ENCODE assay signal across 8 mouse cellular contexts in the genomic region with DNA sequence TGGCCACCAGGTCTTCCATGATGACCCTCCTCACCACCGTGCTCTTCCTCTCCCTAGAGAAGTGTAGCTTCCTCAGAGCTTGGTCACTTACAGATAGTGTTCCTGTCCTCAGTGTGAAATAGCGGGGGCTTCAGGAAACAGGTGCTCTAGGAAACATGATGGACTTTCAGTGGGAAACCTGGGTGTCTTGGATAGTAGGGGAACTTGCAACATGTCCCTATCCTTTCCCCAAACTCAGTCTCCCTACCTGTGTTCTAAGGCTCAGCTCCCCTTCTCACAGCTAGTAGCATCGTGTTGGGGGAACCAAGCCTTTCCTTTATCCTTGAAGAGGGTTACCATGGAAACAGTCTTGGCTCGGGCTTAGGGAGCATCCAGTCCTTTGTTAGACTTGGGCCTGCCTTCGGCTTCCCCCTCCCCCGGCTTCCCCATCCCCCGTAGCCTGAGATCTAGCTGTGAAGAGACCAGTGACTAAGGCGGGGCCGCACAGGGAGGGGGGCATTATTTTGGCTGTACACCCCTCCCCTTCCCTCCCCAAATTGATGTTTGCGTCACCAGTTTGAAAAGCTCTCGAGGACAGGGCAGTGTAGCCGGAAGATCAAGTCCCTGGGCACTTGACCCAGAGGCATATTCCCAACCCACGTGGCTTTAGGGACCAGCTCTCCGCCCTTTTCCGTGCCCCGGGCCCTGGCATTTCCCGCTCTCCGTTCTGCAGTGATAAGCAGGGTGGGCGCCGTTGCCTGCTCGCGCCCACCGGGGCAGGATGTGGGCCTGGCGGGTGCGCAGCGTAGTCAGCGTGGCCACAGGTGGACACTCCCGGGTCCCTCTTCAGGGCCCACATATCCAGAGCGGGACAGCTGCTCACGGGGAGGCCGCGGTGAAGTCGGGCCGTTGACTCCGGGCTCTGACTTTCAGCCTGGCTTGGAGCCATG.
A peak's percentile ranks its signal among the peaks of the same experiment; 100 is the strongest.
DNase-seq lines count a peak whose midpoint lies in the region; ATAC-seq lines count a peak whose summit lies in the region.
"Had no signal": no experiment of that assay in that cellular context is flagged by ENCODE, and none has a peak within 500 bp of the region (broad histone marks: within the 10 kb centered on the region; RNA-seq: fewer than 3 reads in every experiment).

No protein-coding gene starts in this region.

- ATAC-seq in embryonic facial prominence, embryonic 13.5 days (ENCODE audit: insufficient number of reproducible peaks, insufficient read depth, low FRiP score, low TSS enrichment, low read depth): no peak
- peak; percentile 74 for ATAC-seq in hindbrain, embryonic 15.5 days (ENCODE audit: low FRiP score, low read depth)
- ATAC-seq in midbrain, embryonic 13.5 days: peak; percentile 75
- no peak for ATAC-seq in inflammation-experienced regulatory T-cells, adult 6 months

- H3K9me3 ChIP-seq in embryonic facial prominence, embryonic 13.5 days: no peaks in the 10 kb centered on the region
- no peaks in the 10 kb centered on the region for H3K9me3 ChIP-seq in hindbrain, embryonic 15.5 days
- H3K9me3 ChIP-seq in midbrain, embryonic 13.5 days: no peaks in the 10 kb centered on the region

- H3K36me3 ChIP-seq in embryonic facial prominence, embryonic 13.5 days: no peaks in the 10 kb centered on the region
- H3K36me3 ChIP-seq in hindbrain, embryonic 15.5 days: no peaks in the 10 kb centered on the region
- H3K36me3 ChIP-seq in midbrain, embryonic 13.5 days: no peaks in the 10 kb centered on the region

- H3K4me3 ChIP-seq in embryonic facial prominence, embryonic 13.5 days: peak overlapping the region; percentile 37
- peak overlapping the region; percentile 28 for H3K4me3 ChIP-seq in hindbrain, embryonic 15.5 days
- peak overlapping the region; percentile 34 for H3K4me3 ChIP-seq in midbrain, embryonic 13.5 days (replicated peaks)

- no peak overlapping the region for H3K27ac ChIP-seq in embryonic facial prominence, embryonic 13.5 days
- H3K27ac ChIP-seq in hindbrain, embryonic 15.5 days (replicated peaks): peak overlapping the region; percentile 81
- peak overlapping the region; percentile 86 for H3K27ac ChIP-seq in midbrain, embryonic 13.5 days
- H3K27ac ChIP-seq: liver, embryonic 14.5 days had no signal

- H3K4me1 ChIP-seq in embryonic facial prominence, embryonic 13.5 days: peaks cover 18% of the 10 kb centered on the region
- H3K4me1 ChIP-seq in hindbrain, embryonic 15.5 days (replicated peaks): peaks cover 31% of the 10 kb centered on the region
- H3K4me1 ChIP-seq in midbrain, embryonic 13.5 days (replicated peaks): peaks cover 46% of the 10 kb centered on the region

- peak; percentile 33 to 54 for DNase-seq in lung, adult 18-20 months
- DNase-seq in lung, postnatal 14 days: no peak
- DNase-seq in ovary, postnatal 14 days (ENCODE audit: low spot score): no peak

- WGBS in embryonic facial prominence, embryonic 13.5 days: 5% methylated on average over 35 of the region's 35 CpGs
- WGBS in hindbrain, embryonic 15.5 days: 5% methylated on average over 35 of the region's 35 CpGs
- WGBS in midbrain, embryonic 13.5 days: 2% methylated on average over 35 of the region's 35 CpGs

- H3K9ac ChIP-seq in embryonic facial prominence, embryonic 13.5 days: peak overlapping the region; percentile 41; the same call in 1 of the 2 replicates
- H3K9ac ChIP-seq in hindbrain, embryonic 15.5 days: peak overlapping the region; percentile 40
- H3K9ac ChIP-seq in midbrain, embryonic 13.5 days (replicated peaks): peak overlapping the region; percentile 68
- H3K9ac ChIP-seq: liver, embryonic 14.5 days had no signal

- H3K27me3 ChIP-seq in embryonic facial prominence, embryonic 13.5 days: peaks cover 82% of the 10 kb centered on the region
- peaks cover 5% of the 10 kb centered on the region; the same call in 1 of the 2 replicates for H3K27me3 ChIP-seq in hindbrain, embryonic 15.5 days
- H3K27me3 ChIP-seq in midbrain, embryonic 13.5 days: peaks cover 45% of the 10 kb centered on the region

- H3K4me2 ChIP-seq in embryonic facial prominence, embryonic 13.5 days: peak overlapping the region; percentile 64
- H3K4me2 ChIP-seq in hindbrain, embryonic 15.5 days: peak overlapping the region; percentile 73
- peak overlapping the region; percentile 75 for H3K4me2 ChIP-seq in midbrain, embryonic 13.5 days (replicated peaks)

Comparison
In these comparisons a context has a peak if more than half of its experiments do, and no peak if none do; other contexts are left out.
1. DNase-seq: peak in lung, adult 18-20 months (2 of 2); none in lung, postnatal 14 days (single experiment) and ovary, postnatal 14 days (single experiment).
2. ATAC-seq: peak in hindbrain, embryonic 15.5 days (single experiment) and midbrain, embryonic 13.5 days (single experiment); none in embryonic facial prominence, embryonic 13.5 days (single experiment) and inflammation-experienced regulatory T-cells, adult 6 months (single experiment).
3. Peak in every context shown above with its lines, with median percentiles within 50 percentile points of each other: H3K4me2 ChIP-seq, H3K4me3 ChIP-seq and H3K9ac ChIP-seq.